Mouse (Mus musculus): ENCODE results near the gene Creb3l2. TPM values are rescaled to one million over a fixed set of nuclear protein-coding genes. Genes with fewer than 3 reads are reported as not detected.

Creb3l2 gene
- polyA plus RNA-seq, 1 experiment = 30.5 TPM

DNA sequence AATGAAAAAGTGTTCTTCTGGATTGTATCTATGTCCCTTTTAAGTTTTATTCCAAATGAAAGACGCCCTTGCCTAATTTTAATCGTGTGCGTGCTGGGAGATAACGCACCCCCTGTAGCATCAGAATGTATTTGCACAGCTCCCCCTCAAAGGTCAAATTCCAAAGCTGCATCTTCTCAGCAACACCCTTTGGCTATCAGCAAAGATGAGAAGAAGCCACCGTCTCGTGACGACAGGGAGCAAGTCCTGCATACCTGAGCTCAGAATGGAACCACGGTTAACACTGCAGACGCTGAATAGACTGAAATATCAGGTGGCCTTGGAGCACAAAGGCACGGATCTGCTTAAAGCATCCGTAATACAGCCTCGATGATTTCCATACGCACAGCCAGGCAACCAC lies 73.7 kb downstream of the Creb3l2 start:
- Histone ChIP-seq H3K27ac (ENCODE audit: insufficient read depth, low read depth, low read length) (no peak overlapping the region), H3K36me3 (ENCODE audit: control insufficient read depth, insufficient read depth, low read length) (peaks cover 8% of the 10 kb centered on the region; the same call in 1 of the 2 replicates), H3K27me3 (ENCODE audit: control insufficient read depth, insufficient read depth, low read length) (no peaks in the 10 kb centered on the region), H3K4me1 (ENCODE audit: control insufficient read depth, insufficient read depth, insufficient read length, low read length) (no peaks in the 10 kb centered on the region), H3K4me3 (ENCODE audit: low read depth, low read length) (no peak overlapping the region)
- TF ChIP-seq POLR2A (IDR thresholded peaks at IDR 0.05; ENCODE audit: low read depth, low read length) (no peak), CTCF (IDR thresholded peaks at IDR 0.05; ENCODE audit: extremely low read depth, insufficient read length, insufficient replicate concordance, low read depth, low read length) (no peak)
- WGBS = 66% methylated on average over 13 of the region's 13 CpGs

DNA sequence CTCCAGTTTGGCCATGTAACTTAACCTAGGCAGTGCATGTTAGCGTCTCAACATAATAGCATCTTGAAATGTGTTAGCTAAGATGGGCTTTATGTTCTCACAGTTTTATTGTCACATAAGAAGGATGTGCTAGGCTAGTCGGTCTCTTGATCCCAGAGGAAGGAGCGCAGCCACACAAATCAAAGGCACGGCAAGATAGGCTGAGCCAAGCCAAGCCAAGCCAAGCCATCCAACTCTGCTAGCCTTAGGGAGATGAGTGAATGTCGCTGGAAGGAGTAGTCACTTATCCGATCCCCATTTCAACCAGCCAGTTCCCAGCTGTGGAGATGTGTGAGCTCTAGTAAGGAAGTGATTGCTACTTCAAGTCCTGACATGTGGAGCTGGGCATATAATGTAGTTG lies 75.0 kb downstream of the Creb3l2 start:
- peaks cover 16% of the 10 kb centered on the region for H3K36me3 ChIP-seq (ENCODE audit: control insufficient read depth, insufficient read depth, low read length)
- no peaks in the 10 kb centered on the region for H3K4me1 ChIP-seq (ENCODE audit: control insufficient read depth, insufficient read depth, insufficient read length, low read length)
- H3K4me3 ChIP-seq (ENCODE audit: low read depth, low read length) = no peak overlapping the region
- TF ChIP-seq CTCF (IDR thresholded peaks at IDR 0.05; ENCODE audit: extremely low read depth, insufficient read length, insufficient replicate concordance, low read depth, low read length) (no peak), POLR2A (IDR thresholded peaks at IDR 0.05; ENCODE audit: low read depth, low read length) (no peak)
- no peaks in the 10 kb centered on the region for H3K27me3 ChIP-seq (ENCODE audit: control insufficient read depth, insufficient read depth, low read length)
- WGBS = 89% methylated on average over 6 of the region's 6 CpGs
- H3K27ac ChIP-seq (ENCODE audit: insufficient read depth, low read depth, low read length) = no peak overlapping the region

DNA sequence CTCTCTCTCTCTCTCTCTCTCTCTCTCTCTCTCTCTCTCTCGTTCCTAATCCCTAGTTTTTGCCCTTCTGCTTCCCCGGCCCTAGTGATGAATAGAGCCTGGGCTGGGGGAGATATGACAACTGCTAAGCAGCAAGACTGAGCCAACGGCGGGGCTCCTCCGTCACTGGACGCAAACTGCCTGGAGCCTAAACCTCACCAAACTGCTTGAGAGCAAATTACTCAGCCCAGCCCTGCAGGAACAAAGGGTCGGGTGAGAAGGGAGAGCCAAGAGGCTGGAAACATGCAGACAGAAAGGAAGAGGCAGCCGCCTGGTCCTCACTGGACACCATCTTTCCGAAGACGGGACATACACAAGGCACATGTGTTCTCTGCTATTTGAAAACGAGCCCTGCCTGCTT lies 76.8 kb downstream of the Creb3l2 start:
- TF ChIP-seq POLR2A (IDR thresholded peaks at IDR 0.05; ENCODE audit: low read depth, low read length) = no peak
- WGBS = 76% methylated on average over 11 of the region's 11 CpGs
- Histone ChIP-seq H3K27ac (ENCODE audit: insufficient read depth, low read depth, low read length) (no peak overlapping the region), H3K4me1 (ENCODE audit: control insufficient read depth, insufficient read depth, insufficient read length, low read length) (no peaks in the 10 kb centered on the region), H3K4me3 (ENCODE audit: low read depth, low read length) (no peak overlapping the region), H3K36me3 (ENCODE audit: control insufficient read depth, insufficient read depth, low read length) (peaks cover 23% of the 10 kb centered on the region), H3K27me3 (ENCODE audit: control insufficient read depth, insufficient read depth, low read length) (no peaks in the 10 kb centered on the region)

DNA sequence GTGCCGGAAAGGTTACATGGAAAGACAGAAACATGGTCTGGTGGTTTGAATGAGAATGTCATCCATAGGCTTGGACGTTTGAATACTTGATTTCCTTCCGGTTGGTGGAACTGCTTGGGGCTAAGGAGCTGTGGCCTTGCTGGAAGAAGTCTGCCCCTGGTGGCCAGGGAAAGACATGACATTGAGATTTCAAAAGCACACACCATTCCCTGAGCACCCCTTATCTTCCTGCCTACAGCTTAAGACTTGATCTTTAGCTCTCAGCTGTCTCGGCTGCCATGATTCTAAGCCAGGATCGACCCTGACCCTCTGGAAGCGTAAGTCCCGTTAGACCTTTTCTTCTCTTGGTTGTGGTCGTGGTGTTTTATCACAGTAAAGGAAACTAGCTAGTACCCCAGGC lies 77.6 kb downstream of the Creb3l2 start:
- 95% methylated on average over 8 of the region's 8 CpGs for WGBS
- TF ChIP-seq CTCF (IDR thresholded peaks at IDR 0.05; ENCODE audit: extremely low read depth, insufficient read length, insufficient replicate concordance, low read depth, low read length) = peak; percentile 45; the same call in 1 of the 2 replicates
- TF ChIP-seq POLR2A (IDR thresholded peaks at IDR 0.05; ENCODE audit: low read depth, low read length) = no peak

DNA sequence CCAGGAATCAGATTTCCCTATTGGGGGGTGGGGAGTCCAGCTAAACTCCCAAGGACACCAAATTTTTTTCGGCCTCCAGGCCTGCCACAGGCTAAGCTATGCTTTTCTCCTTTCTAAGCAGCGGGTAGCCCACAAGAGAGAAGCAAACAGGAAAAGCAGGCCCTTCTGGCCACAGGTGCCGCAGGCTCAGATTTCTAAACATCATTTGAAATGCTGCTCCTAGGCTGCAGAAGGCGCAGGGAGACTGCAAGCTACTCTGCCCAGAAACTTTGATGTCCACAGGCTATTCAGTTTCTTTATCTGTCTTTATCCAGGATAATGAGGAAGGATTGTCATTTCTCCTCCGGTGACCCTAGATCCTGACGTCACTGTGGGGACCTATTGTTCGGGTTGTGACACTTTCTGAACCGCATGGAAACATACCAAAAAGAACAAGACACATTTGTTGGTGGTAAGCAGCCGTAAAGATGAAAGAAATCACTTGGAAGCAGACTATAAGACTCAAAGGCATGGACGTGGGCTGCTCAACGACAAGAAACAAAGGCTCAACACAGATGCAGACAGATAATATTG lies 81.0 kb downstream of the Creb3l2 start:
- TF ChIP-seq POLR2A (IDR thresholded peaks at IDR 0.05; ENCODE audit: low read depth, low read length) (no peak), CTCF (IDR thresholded peaks at IDR 0.05; ENCODE audit: extremely low read depth, insufficient read length, insufficient replicate concordance, low read depth, low read length) (no peak)
- 59% methylated on average over 11 of the region's 11 CpGs for WGBS
- Histone ChIP-seq H3K27me3 (ENCODE audit: control insufficient read depth, insufficient read depth, low read length) (no peaks in the 10 kb centered on the region), H3K36me3 (ENCODE audit: control insufficient read depth, insufficient read depth, low read length) (peaks cover 31% of the 10 kb centered on the region), H3K4me1 (ENCODE audit: control insufficient read depth, insufficient read depth, insufficient read length, low read length) (no peaks in the 10 kb centered on the region), H3K27ac (ENCODE audit: insufficient read depth, low read depth, low read length) (no peak overlapping the region), H3K4me3 (ENCODE audit: low read depth, low read length) (no peak overlapping the region)

More for the DNA sequence above, 77.6 kb downstream of the Creb3l2 start:
- Histone ChIP-seq H3K27me3 (ENCODE audit: control insufficient read depth, insufficient read depth, low read length) (no peaks in the 10 kb centered on the region), H3K4me1 (ENCODE audit: control insufficient read depth, insufficient read depth, insufficient read length, low read length) (no peaks in the 10 kb centered on the region), H3K27ac (ENCODE audit: insufficient read depth, low read depth, low read length) (no peak overlapping the region), H3K36me3 (ENCODE audit: control insufficient read depth, insufficient read depth, low read length) (peaks cover 24% of the 10 kb centered on the region), H3K4me3 (ENCODE audit: low read depth, low read length) (no peak overlapping the region)

DNA sequence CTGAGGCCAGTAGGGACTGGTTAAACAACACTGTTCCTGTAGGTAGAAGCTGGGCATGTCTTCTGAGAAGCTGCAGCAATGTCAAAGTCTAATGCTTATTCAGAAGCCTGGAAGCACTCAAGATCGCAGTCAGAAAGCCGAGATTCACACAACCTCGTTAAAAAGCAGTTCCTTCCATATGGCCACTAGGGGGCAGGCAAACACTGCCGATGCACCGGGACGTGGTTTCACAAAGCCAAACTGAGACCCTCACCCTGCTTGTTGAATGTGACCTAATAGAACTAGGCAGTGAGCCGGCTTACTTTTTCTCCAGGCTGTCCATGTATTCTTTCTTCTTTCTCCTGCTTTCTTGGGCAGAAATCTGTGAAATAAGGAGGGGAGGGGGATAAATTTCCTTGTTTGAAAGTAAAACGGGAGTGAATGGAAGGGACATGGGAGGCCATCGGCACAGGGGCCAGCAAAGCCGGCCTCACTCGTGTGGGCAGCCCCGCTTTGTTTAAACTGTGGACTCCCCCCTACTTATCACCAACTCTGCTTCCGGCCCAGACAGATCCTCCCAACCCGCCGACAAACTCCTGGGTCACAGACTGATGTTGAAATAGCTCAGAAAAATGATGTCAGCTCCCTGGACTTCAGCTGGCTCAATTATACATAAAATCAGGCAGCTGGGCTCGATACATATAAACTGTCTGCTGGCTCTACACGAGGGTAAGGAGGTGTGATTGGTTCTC lies 87.3 kb downstream of the Creb3l2 start:
- H3K4me1 ChIP-seq (ENCODE audit: control insufficient read depth, insufficient read depth, insufficient read length, low read length) = no peaks in the 10 kb centered on the region
- TF ChIP-seq POLR2A (IDR thresholded peaks at IDR 0.05; ENCODE audit: low read depth, low read length) (no peak), CTCF (IDR thresholded peaks at IDR 0.05; ENCODE audit: extremely low read depth, insufficient read length, insufficient replicate concordance, low read depth, low read length) (peak; percentile 94; the same call in 1 of the 2 replicates)
- WGBS = 31% methylated on average over 17 of the region's 17 CpGs
- peaks cover 34% of the 10 kb centered on the region for H3K36me3 ChIP-seq (ENCODE audit: control insufficient read depth, insufficient read depth, low read length)
- no peaks in the 10 kb centered on the region for H3K27me3 ChIP-seq (ENCODE audit: control insufficient read depth, insufficient read depth, low read length)
- no peak overlapping the region for H3K27ac ChIP-seq (ENCODE audit: insufficient read depth, low read depth, low read length)
- no peak overlapping the region for H3K4me3 ChIP-seq (ENCODE audit: low read depth, low read length)

DNA sequence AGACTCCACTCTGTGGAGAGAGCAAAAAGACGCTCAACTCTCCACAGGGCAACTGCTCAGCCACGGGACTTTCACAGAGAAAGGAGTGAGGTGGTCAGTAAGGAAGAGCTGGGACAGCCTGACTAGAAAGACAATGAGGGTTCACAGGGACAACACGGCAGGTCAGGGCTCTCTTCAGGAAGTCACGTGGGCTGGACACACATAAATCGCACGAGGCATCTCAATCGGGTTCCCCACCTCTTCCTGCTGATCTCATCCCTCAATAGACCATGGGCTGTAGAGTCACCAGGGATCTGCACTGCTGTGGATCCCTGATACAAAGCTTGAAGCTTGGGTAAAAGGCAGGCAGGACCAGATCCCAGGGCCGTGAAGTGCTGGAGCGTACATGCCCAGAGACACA lies 88.3 kb downstream of the Creb3l2 start:
- WGBS = 88% methylated on average over 9 of the region's 9 CpGs
- H3K27me3 ChIP-seq (ENCODE audit: control insufficient read depth, insufficient read depth, low read length) = no peaks in the 10 kb centered on the region
- H3K36me3 ChIP-seq (ENCODE audit: control insufficient read depth, insufficient read depth, low read length) = peaks cover 31% of the 10 kb centered on the region
- no peak overlapping the region for H3K27ac ChIP-seq (ENCODE audit: insufficient read depth, low read depth, low read length)
- no peaks in the 10 kb centered on the region for H3K4me1 ChIP-seq (ENCODE audit: control insufficient read depth, insufficient read depth, insufficient read length, low read length)
- no peak overlapping the region for H3K4me3 ChIP-seq (ENCODE audit: low read depth, low read length)
- TF ChIP-seq CTCF (IDR thresholded peaks at IDR 0.05; ENCODE audit: extremely low read depth, insufficient read length, insufficient replicate concordance, low read depth, low read length) = no peak
- TF ChIP-seq POLR2A (IDR thresholded peaks at IDR 0.05; ENCODE audit: low read depth, low read length) = no peak
